8 mouse cellular contexts compared by ENCODE assay signal in genomic region chr5:117780681-117781080, GRCm38 (mm10). TPM values are rescaled to one million over a fixed set of nuclear protein-coding genes. Genes with fewer than 3 reads are reported as not detected.
DNase-seq lines count a peak whose midpoint lies in the region; ATAC-seq and TF ChIP-seq lines count a peak whose summit lies in the region.
"Had no signal": no experiment of that assay in that cellular context is flagged by ENCODE, and none has a peak within 500 bp of the region (broad histone marks: within the 10 kb centered on the region; RNA-seq: fewer than 3 reads in every experiment).

Gene Nos1, plus strand, starts transcription at chr5:117781032.

- H3K4me3 ChIP-seq in E14TG2a.4 (replicated peaks; ENCODE audit: low read length): 0 out of 2 replicates have a peak within 1 kb of the TSS, but pooled peaks have one; percentile 10
- H3K4me3 ChIP-seq in heart, embryonic 12.5 days: no peak within 1 kb of the TSS

- ATAC-seq in heart, embryonic 12.5 days (ENCODE audit: insufficient number of reproducible peaks, low FRiP score): 0 out of 2 replicates have a peak, but pooled peaks have one; percentile 41
- no peak for ATAC-seq in megakaryocyte-erythroid progenitor cell, adult 5-6 weeks (replicated peaks; ENCODE audit: low FRiP score, low TSS enrichment, poor library complexity, severe bottlenecking)

- H3K27ac ChIP-seq in heart, embryonic 12.5 days (ENCODE audit: poor library complexity, severe bottlenecking): no peak within 1 kb of the TSS

- no peaks in the 10 kb centered on the region for H3K36me3 ChIP-seq in E14TG2a.4 (ENCODE audit: insufficient read depth, low read length)
- H3K36me3 ChIP-seq in heart, embryonic 12.5 days: no peaks in the 10 kb centered on the region

- no peak for TF ChIP-seq CTCF in E14TG2a.4 (conservative IDR thresholded peaks at IDR 0.05; ENCODE audit: low read length)

- H3K9me3 ChIP-seq in E14TG2a.4 (ENCODE audit: low read length): peaks cover 15% of the 10 kb centered on the region
- H3K9me3 ChIP-seq in heart, embryonic 12.5 days (replicated peaks): 0 out of 2 replicates have a peak, but pooled peaks cover 11% of the 10 kb centered on the region

- H3K9ac ChIP-seq in heart, embryonic 12.5 days: peak within 1 kb of the TSS; percentile 38; the same call in 1 of the 2 replicates

- peak within 1 kb of the TSS; percentile 6; the same call in 1 of the 2 replicates for H3K4me2 ChIP-seq in heart, embryonic 12.5 days

- DNase-seq in ZHBTc4 (ENCODE audit: low read depth, low spot score): peak; percentile 7
- DNase-seq in left cerebral cortex, postnatal 10 days (ENCODE audit: extremely low spot score in 1 of 2, low spot score in 2 of 2): no peak
- DNase-seq in spleen, adult 12 weeks (ENCODE audit: low spot score): no peak
- no peak for DNase-seq in spleen, postnatal 10 days (ENCODE audit: low spot score in 2 of 2)
- DNase-seq: lung, postnatal 36 days had no signal

- H3K4me1 ChIP-seq in E14TG2a.4 (replicated peaks; ENCODE audit: low read depth, low read length): 0 out of 2 replicates have a peak, but pooled peaks cover 5% of the 10 kb centered on the region
- H3K4me1 ChIP-seq in heart, embryonic 12.5 days (replicated peaks): peaks cover 5% of the 10 kb centered on the region

- WGBS in heart, embryonic 12.5 days: 14% methylated on average over 10 of the region's 10 CpGs

- intact Hi-C loops in left cerebral cortex, postnatal 10 days (cut with DNase I): no loop called here

- peaks cover 10% of the 10 kb centered on the region; the same call in 1 of the 2 replicates for H3K27me3 ChIP-seq in E14TG2a.4 (ENCODE audit: insufficient read depth, low read length)
- peaks cover 19% of the 10 kb centered on the region for H3K27me3 ChIP-seq in heart, embryonic 12.5 days (replicated peaks)

RNA-seq across cellular contexts. Expression of gene Nos1, which starts in this region (rescaled TPM):
- 0.09 and 0.10 TPM in 2 replicates for polyA plus RNA-seq in heart, embryonic 12.5 days (2016; fragmentation: Nextera tagmentation; extraction: Ambion mirVana)
- total RNA-seq in left cerebral cortex, postnatal 10 days (2021): 10 to 100 TPM; 24.0 to 24.3 TPM
- total RNA-seq in megakaryocyte-erythroid progenitor cell, adult 5-6 weeks (2014; fragmentation: Nextera tagmentation): not detected in 2 replicates
- not detected in 2 replicates for total RNA-seq in megakaryocyte-erythroid progenitor cell, adult 5-6 weeks (2017)

Comparison
In these comparisons a context has a peak if more than half of its experiments do, and no peak if none do; other contexts are left out.
1. RNA of gene Nos1 (total RNA-seq): 24.0 to 24.3 TPM in left cerebral cortex, postnatal 10 days; not detected in megakaryocyte-erythroid progenitor cell, adult 5-6 weeks; every median in the first group is over 10 times any median in the second.
2. Peak in ATAC-seq, H3K9ac ChIP-seq and H3K4me2 ChIP-seq in heart, embryonic 12.5 days; RNA of the gene not detected or under 1 TPM.